Mouse (Mus musculus): ENCODE results near the gene Zfhx3. TPM values are rescaled to one million over a fixed set of nuclear protein-coding genes. Genes with fewer than 3 reads are reported as not detected.

Zfhx3 gene
- polyA plus RNA-seq, 1 experiment from 2014 or later = 2.4 TPM

DNA sequence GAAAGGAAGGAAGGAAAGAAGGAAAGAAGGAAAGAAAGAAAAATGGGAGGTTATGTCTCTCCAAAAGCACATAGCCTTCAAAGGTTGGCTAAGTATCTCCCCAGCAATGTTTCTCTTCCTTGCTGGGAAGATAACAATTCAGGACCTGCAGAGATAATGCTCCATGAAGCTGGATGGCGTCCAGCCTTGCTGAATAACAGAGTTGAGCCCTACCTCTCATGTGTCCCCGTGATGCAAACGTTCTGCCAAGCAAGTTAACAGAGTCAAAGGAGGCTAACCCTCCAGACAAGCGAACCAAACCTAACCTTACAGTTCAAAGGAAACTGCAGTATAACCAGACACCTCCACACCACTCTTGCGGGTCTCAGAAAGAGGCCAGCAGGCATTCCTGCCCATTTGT lies 681.2 kb downstream of the Zfhx3 start:
- Histone ChIP-seq H3K9ac (ENCODE audit: low read depth, low read length) (no peak overlapping the region), H3K4me2 (replicated peaks; ENCODE audit: low read depth) (no peak overlapping the region), H3K27me3 (replicated peaks; ENCODE audit: control insufficient read depth, insufficient read depth, low read length) (no peaks in the 10 kb centered on the region), H3K27ac (ENCODE audit: low read depth, low read length) (no peak overlapping the region), H3K4me3 (ENCODE audit: low read depth, low read length) (no peak overlapping the region), H3K9me3 (ENCODE audit: control insufficient read depth) (no peaks in the 10 kb centered on the region), H3K4me1 (replicated peaks; ENCODE audit: control insufficient read depth, insufficient read depth, low read length) (no peaks in the 10 kb centered on the region), H3K36me3 (ENCODE audit: control insufficient read depth, insufficient read depth) (no peaks in the 10 kb centered on the region)
- no peak for ATAC-seq
- WGBS = 59% methylated on average over 5 of the region's 5 CpGs
- no peak for TF ChIP-seq CTCF (IDR thresholded peaks at IDR 0.05; ENCODE audit: low read depth)

DNA sequence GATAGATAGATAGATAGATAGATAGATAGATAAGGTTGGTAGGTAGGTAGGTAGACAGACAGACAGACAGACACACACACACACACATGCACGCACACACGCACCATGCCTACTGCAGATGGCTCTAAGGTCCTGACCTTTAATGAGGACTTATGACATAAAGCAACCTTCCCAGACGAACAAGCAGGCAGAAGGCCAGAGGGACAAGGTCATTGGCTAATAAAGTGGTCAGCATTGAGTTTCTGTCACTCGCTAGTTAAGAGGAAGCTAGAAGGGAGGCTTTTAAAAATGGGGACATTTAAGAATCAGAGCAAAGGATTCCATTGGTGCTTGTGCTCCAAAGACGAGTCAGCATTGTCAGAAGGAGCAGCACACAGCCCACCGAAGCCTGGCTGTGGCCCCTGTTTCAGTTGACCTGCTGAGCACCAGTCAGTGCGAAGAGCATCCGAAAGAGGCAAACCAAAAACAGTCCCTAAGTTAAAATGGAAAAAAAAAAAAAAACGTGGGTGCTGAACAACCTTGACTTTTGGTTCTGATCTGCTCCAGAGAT lies 683.2 kb downstream of the Zfhx3 start:
- Histone ChIP-seq H3K4me2 (replicated peaks; ENCODE audit: low read depth) (no peak overlapping the region), H3K4me1 (replicated peaks; ENCODE audit: control insufficient read depth, insufficient read depth, low read length) (no peaks in the 10 kb centered on the region), H3K36me3 (ENCODE audit: control insufficient read depth, insufficient read depth) (no peaks in the 10 kb centered on the region), H3K9me3 (ENCODE audit: control insufficient read depth) (no peaks in the 10 kb centered on the region), H3K27me3 (replicated peaks; ENCODE audit: control insufficient read depth, insufficient read depth, low read length) (no peaks in the 10 kb centered on the region), H3K27ac (ENCODE audit: low read depth, low read length) (no peak overlapping the region), H3K4me3 (ENCODE audit: low read depth, low read length) (no peak overlapping the region), H3K9ac (ENCODE audit: low read depth, low read length) (no peak overlapping the region)
- TF ChIP-seq CTCF (IDR thresholded peaks at IDR 0.05; ENCODE audit: low read depth) = no peak
- ATAC-seq = no peak
- 78% methylated on average over 9 of the region's 9 CpGs for WGBS

DNA sequence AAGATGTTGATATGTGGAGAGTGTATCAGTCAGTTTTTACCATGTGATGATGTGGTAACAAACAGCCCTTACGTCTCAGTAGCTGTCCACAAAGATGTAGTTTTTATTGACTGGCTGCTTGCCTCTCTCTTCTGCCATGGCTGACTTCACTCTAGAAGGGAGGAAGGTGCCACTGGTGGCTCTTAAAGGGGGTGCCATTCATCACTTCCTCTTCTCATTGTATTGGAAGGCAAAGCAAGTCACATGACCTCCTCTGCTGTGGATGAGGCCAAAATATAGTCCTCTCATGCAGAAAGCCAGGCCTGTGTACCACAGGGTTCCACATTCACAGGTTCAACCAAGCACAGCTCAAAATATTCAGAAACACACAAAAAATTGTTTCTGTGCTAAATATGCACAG lies 688.6 kb downstream of the Zfhx3 start:
- Histone ChIP-seq H3K9ac (ENCODE audit: low read depth, low read length) (no peak overlapping the region), H3K36me3 (ENCODE audit: control insufficient read depth, insufficient read depth) (no peaks in the 10 kb centered on the region), H3K4me1 (replicated peaks; ENCODE audit: control insufficient read depth, insufficient read depth, low read length) (no peaks in the 10 kb centered on the region), H3K27ac (ENCODE audit: low read depth, low read length) (no peak overlapping the region), H3K4me3 (ENCODE audit: low read depth, low read length) (no peak overlapping the region), H3K9me3 (ENCODE audit: control insufficient read depth) (no peaks in the 10 kb centered on the region), H3K27me3 (replicated peaks; ENCODE audit: control insufficient read depth, insufficient read depth, low read length) (no peaks in the 10 kb centered on the region), H3K4me2 (replicated peaks; ENCODE audit: low read depth) (no peak overlapping the region)
- TF ChIP-seq CTCF (IDR thresholded peaks at IDR 0.05; ENCODE audit: low read depth) = no peak
- WGBS = 100% methylated on average over 1 of the region's 1 CpGs
- ATAC-seq = no peak

DNA sequence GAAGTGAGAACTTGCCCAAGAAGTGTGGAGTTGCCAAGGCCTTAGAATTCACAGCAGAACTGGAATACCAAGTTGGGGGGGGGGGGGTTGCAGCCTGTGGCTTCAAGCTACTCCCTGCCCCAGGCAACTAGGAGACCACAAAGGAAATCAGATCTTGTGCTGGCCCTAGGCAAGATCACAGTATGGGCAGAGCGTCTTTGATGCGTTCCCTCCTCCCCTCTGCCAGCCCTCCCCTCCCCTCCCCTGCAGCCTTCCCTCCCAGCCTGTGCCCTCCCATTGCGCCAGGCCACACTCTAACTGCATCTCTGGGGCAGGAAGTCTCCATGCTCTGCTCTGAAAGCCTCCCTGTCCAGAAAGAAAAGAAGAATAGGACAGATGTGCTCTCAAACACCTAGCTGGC lies 691.8 kb downstream of the Zfhx3 start:
- no peaks in the 10 kb centered on the region for H3K36me3 ChIP-seq (ENCODE audit: control insufficient read depth, insufficient read depth)
- TF ChIP-seq CTCF (IDR thresholded peaks at IDR 0.05; ENCODE audit: low read depth) = no peak
- H3K27me3 ChIP-seq (replicated peaks; ENCODE audit: control insufficient read depth, insufficient read depth, low read length) = no peaks in the 10 kb centered on the region
- no peak overlapping the region for H3K9ac ChIP-seq (ENCODE audit: low read depth, low read length)
- WGBS = 65% methylated on average over 3 of the region's 3 CpGs
- H3K4me3 ChIP-seq (ENCODE audit: low read depth, low read length) = no peak overlapping the region
- H3K4me1 ChIP-seq (replicated peaks; ENCODE audit: control insufficient read depth, insufficient read depth, low read length) = no peaks in the 10 kb centered on the region
- no peaks in the 10 kb centered on the region for H3K9me3 ChIP-seq (ENCODE audit: control insufficient read depth)
- ATAC-seq = no peak
- no peak overlapping the region for H3K27ac ChIP-seq (ENCODE audit: low read depth, low read length)
- H3K4me2 ChIP-seq (replicated peaks; ENCODE audit: low read depth) = no peak overlapping the region

DNA sequence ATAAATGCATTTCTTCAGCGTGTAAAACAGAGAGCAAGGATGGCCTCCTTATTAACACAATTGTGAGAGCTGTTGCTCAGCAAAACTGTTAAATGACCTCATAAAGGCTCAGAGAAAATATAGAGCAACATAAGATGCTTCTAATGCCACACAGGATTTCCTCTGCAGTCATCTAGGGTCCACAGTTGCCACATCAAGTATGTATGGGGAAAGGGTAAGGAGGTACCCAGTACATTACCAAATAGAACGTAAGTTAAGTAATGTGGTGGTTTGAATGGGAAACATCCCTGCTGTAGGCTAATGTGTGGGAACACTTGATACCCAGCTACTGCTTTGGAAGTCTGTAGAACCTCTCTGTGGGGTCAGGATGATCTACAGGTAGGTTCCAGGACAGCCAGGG lies 695.4 kb downstream of the Zfhx3 start:
- Histone ChIP-seq H3K9ac (ENCODE audit: low read depth, low read length) (no peak overlapping the region), H3K27ac (ENCODE audit: low read depth, low read length) (no peak overlapping the region), H3K4me3 (ENCODE audit: low read depth, low read length) (no peak overlapping the region), H3K36me3 (ENCODE audit: control insufficient read depth, insufficient read depth) (no peaks in the 10 kb centered on the region), H3K9me3 (ENCODE audit: control insufficient read depth) (no peaks in the 10 kb centered on the region), H3K4me1 (replicated peaks; ENCODE audit: control insufficient read depth, insufficient read depth, low read length) (no peaks in the 10 kb centered on the region), H3K27me3 (replicated peaks; ENCODE audit: control insufficient read depth, insufficient read depth, low read length) (no peaks in the 10 kb centered on the region), H3K4me2 (replicated peaks; ENCODE audit: low read depth) (no peak overlapping the region)
- TF ChIP-seq CTCF (IDR thresholded peaks at IDR 0.05; ENCODE audit: low read depth) = no peak
- no peak for ATAC-seq
- WGBS = 91% methylated on average over 2 of the region's 2 CpGs

DNA sequence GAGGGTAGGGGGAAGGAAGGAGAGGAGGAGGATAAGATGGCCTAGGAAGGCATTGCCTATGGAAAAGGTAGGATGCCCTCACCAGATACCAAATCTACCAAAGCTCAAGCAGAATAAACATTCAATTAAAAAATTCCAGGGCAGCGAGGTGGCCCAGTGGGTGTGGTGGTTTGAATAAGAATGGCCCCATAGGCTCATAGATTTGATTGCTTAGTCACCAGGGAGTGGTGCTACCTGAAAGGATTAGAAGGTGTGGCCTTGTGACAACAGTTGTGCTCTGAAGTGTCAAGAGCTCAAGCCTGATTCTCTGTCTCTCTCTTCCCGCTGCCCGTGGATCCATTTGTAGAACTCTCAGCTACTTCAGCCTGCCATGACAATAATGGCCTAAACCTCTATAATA lies 703.2 kb downstream of the Zfhx3 start:
- Histone ChIP-seq H3K9ac (ENCODE audit: low read depth, low read length) (no peak overlapping the region), H3K27me3 (replicated peaks; ENCODE audit: control insufficient read depth, insufficient read depth, low read length) (no peaks in the 10 kb centered on the region), H3K9me3 (ENCODE audit: control insufficient read depth) (no peaks in the 10 kb centered on the region), H3K4me2 (replicated peaks; ENCODE audit: low read depth) (no peak overlapping the region), H3K27ac (ENCODE audit: low read depth, low read length) (no peak overlapping the region), H3K4me1 (replicated peaks; ENCODE audit: control insufficient read depth, insufficient read depth, low read length) (no peaks in the 10 kb centered on the region), H3K4me3 (ENCODE audit: low read depth, low read length) (no peak overlapping the region), H3K36me3 (ENCODE audit: control insufficient read depth, insufficient read depth) (no peaks in the 10 kb centered on the region)
- ATAC-seq = no peak
- TF ChIP-seq CTCF (IDR thresholded peaks at IDR 0.05; ENCODE audit: low read depth) = no peak
- WGBS = 65% methylated on average over 3 of the region's 3 CpGs

DNA sequence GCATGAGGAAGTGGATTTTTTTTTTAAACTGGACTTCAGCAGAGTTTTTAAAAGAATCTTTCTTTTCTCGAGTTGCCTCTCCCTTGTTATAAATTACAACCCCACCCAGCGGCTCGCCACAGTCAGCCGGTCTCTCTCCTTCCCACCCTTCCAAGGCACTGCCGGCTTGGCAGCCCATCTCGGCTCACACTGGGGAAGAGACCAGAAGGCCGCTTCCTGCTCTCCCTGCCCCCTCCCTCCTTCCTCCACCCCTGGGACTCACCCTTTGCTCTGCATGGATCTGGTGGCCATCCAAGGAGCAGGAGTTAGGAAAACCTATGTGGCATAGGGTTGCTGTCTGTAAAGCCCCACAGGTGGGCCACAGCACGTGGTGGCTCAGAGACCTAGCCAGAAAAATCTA lies 705.1 kb downstream of the Zfhx3 start:
- Histone ChIP-seq H3K4me2 (replicated peaks; ENCODE audit: low read depth) (no peak overlapping the region), H3K27ac (ENCODE audit: low read depth, low read length) (no peak overlapping the region), H3K36me3 (ENCODE audit: control insufficient read depth, insufficient read depth) (no peaks in the 10 kb centered on the region), H3K4me3 (ENCODE audit: low read depth, low read length) (no peak overlapping the region), H3K9ac (ENCODE audit: low read depth, low read length) (no peak overlapping the region), H3K9me3 (ENCODE audit: control insufficient read depth) (no peaks in the 10 kb centered on the region), H3K4me1 (replicated peaks; ENCODE audit: control insufficient read depth, insufficient read depth, low read length) (no peaks in the 10 kb centered on the region), H3K27me3 (replicated peaks; ENCODE audit: control insufficient read depth, insufficient read depth, low read length) (no peaks in the 10 kb centered on the region)
- no peak for ATAC-seq
- TF ChIP-seq CTCF (IDR thresholded peaks at IDR 0.05; ENCODE audit: low read depth) = no peak
- 13% methylated on average over 8 of the region's 8 CpGs for WGBS

All from intestine, postnatal 0 days (tissue).